Mouse (Mus musculus): ENCODE data around the gene Acsf2. TPM values are rescaled to one million over a fixed set of nuclear protein-coding genes. Genes with fewer than 3 reads are reported as not detected.

Acsf2 gene
- polyA plus RNA-seq, 1 experiment from 2014 or later, result 1.6 TPM

DNA sequence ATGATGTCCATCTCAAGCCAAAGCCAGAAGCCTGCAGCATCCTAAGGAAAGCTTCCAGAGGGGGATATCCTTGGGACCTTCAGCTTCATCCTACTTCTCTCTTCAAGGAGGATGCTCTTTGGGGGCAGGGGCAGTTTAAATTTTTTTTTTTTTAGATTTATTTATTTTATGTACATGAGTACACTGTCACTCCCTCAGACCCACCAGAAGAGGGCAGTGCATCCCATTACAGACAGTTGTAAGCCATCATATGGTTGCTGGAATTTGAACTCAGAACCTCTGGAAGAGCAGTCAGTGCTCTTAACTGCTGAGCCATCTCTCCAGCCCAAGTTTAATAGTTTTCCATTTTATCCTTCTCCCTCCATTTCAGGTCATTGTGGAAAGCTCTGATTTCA lies 19.8 kb upstream of the Acsf2 start:
- H3K27me3 ChIP-seq (replicated peaks), result no peaks in the 10 kb centered on the region
- H3K4me1 ChIP-seq, result no peaks in the 10 kb centered on the region
- H3K4me2 ChIP-seq, result no peak overlapping the region
- no peak for ATAC-seq (replicated peaks)
- H3K9ac ChIP-seq, result no peak overlapping the region
- no peak overlapping the region for H3K27ac ChIP-seq
- no peak overlapping the region for H3K4me3 ChIP-seq
- H3K9me3 ChIP-seq, result no peaks in the 10 kb centered on the region
- H3K36me3 ChIP-seq (replicated peaks), result no peaks in the 10 kb centered on the region

DNA sequence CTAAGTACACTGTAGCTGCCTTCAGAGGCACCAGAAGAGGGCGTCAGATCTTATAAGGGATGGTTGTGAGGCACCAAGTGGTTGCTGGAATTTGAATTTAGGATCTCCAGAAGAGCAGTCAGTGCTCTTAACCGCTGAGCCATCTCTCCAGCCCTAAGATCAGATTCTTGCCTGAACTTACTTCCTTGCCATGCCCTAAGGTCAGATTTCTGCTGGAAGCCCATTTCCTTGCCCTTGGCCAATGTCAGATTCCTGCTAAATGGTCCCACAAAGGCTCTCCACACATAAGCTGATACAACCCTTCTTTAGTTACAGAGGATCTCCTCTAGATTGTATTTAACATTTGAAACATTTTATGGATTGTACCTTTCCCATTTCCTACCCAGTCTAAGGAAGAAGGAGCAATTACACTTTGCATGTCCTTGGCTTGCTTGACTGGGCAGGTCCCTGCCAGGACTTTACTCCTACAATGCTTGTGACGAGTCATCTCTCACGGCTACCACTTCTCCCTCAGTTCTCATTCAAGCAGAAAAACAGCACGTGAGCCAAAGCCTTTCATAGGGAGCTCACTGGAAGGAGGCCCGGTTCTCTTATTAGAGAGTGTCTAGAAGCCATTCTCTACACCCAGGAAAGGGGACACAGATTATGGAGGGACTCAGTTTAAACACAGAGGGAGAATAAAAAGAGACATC lies 19.2 kb upstream of the Acsf2 start:
- no peak overlapping the region for H3K4me2 ChIP-seq
- no peak overlapping the region for H3K4me3 ChIP-seq
- no peak overlapping the region for H3K27ac ChIP-seq
- no peak overlapping the region for H3K9ac ChIP-seq
- no peaks in the 10 kb centered on the region for H3K36me3 ChIP-seq (replicated peaks)
- H3K4me1 ChIP-seq, result no peaks in the 10 kb centered on the region
- WGBS, result 54% methylated on average over 6 of the region's 6 CpGs
- H3K9me3 ChIP-seq, result no peaks in the 10 kb centered on the region
- ATAC-seq (replicated peaks), result no peak
- H3K27me3 ChIP-seq (replicated peaks), result no peaks in the 10 kb centered on the region

DNA sequence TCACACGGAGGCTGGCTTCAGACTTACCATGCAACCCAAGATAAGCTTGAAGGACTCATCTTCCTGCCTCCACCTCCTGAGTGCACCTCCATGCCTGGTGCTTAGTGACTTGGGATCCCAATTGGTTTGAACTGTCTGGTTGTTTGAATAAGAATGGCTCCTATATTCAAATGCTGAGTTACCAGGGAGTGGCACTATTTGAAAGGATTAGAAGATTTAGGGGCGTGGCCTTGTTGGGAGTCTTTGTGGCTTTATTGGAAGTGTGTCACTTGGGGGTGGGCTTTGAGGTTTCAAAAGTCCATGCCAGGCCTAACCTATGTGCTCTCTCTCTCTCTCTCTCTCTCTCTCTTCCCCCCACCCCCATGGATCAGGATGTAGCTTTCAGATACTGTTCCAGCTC lies 16.0 kb upstream of the Acsf2 start:
- H3K9me3 ChIP-seq, result no peaks in the 10 kb centered on the region
- no peak overlapping the region for H3K4me2 ChIP-seq
- no peak overlapping the region for H3K4me3 ChIP-seq
- ATAC-seq (replicated peaks), result no peak
- no peak overlapping the region for H3K9ac ChIP-seq
- H3K27me3 ChIP-seq (replicated peaks), result no peaks in the 10 kb centered on the region; the same call in 1 of the 2 replicates
- no peaks in the 10 kb centered on the region for H3K36me3 ChIP-seq (replicated peaks)
- H3K4me1 ChIP-seq, result no peaks in the 10 kb centered on the region
- WGBS, result 100% methylated on average over 2 of the region's 2 CpGs
- H3K27ac ChIP-seq, result no peak overlapping the region

DNA sequence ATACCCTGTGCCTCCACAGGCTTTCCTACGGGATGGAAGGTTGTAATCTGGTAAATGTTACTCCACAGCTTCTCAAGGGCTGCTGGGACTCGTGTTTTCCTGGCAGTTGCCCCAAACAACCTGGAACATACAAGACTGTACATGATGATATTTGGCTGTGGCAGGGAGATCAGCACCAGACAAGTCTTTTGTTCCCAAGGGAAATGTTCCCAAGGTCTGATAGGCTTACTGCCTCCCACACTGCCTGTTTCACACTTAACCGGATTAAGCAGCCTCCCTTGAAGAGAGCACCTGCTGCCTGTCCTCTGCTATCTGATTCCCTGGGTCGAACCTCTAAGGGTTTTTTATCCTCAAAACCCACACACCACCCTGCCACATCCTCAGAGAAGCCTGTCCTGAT lies 13.8 kb upstream of the Acsf2 start:
- no peaks in the 10 kb centered on the region for H3K36me3 ChIP-seq (replicated peaks)

DNA sequence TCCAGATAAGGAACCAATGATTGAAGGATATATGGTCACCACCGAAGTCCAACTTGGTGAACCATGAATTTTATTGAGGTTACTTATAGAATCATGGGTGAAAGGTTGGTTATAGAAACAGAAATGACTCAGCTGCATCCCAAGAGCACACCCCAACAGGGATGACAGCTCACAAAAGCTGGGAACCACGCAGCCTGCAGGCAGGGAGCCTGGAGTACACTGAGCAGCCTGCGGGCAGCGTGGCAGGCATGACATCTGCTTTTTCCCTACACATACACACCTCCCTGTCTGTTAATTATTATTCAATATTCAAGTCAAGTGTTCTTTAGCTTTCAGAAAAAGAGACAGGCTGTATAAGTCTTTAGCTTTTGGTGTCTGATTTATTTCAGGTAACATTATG lies 12.9 kb upstream of the Acsf2 start:
- no peak overlapping the region for H3K9ac ChIP-seq
- H3K4me2 ChIP-seq, result no peak overlapping the region
- H3K36me3 ChIP-seq (replicated peaks), result no peaks in the 10 kb centered on the region
- H3K4me1 ChIP-seq, result no peaks in the 10 kb centered on the region
- ATAC-seq (replicated peaks), result no peak
- WGBS, result 67% methylated on average over 4 of the region's 4 CpGs
- no peaks in the 10 kb centered on the region for H3K9me3 ChIP-seq
- H3K27me3 ChIP-seq (replicated peaks), result no peaks in the 10 kb centered on the region; the same call in 1 of the 2 replicates
- H3K27ac ChIP-seq, result no peak overlapping the region
- H3K4me3 ChIP-seq, result no peak overlapping the region

More for the DNA sequence above, 13.8 kb upstream of the Acsf2 start:
- Histone ChIP-seq H3K4me3 (no peak overlapping the region), H3K4me2 (no peak overlapping the region), H3K27ac (no peak overlapping the region), H3K9me3 (no peaks in the 10 kb centered on the region), H3K27me3 (replicated peaks) (no peaks in the 10 kb centered on the region; the same call in 1 of the 2 replicates), H3K9ac (no peak overlapping the region), H3K4me1 (no peaks in the 10 kb centered on the region)
- WGBS, result 15% methylated on average over 4 of the region's 4 CpGs
- ATAC-seq (replicated peaks), result no peak

DNA sequence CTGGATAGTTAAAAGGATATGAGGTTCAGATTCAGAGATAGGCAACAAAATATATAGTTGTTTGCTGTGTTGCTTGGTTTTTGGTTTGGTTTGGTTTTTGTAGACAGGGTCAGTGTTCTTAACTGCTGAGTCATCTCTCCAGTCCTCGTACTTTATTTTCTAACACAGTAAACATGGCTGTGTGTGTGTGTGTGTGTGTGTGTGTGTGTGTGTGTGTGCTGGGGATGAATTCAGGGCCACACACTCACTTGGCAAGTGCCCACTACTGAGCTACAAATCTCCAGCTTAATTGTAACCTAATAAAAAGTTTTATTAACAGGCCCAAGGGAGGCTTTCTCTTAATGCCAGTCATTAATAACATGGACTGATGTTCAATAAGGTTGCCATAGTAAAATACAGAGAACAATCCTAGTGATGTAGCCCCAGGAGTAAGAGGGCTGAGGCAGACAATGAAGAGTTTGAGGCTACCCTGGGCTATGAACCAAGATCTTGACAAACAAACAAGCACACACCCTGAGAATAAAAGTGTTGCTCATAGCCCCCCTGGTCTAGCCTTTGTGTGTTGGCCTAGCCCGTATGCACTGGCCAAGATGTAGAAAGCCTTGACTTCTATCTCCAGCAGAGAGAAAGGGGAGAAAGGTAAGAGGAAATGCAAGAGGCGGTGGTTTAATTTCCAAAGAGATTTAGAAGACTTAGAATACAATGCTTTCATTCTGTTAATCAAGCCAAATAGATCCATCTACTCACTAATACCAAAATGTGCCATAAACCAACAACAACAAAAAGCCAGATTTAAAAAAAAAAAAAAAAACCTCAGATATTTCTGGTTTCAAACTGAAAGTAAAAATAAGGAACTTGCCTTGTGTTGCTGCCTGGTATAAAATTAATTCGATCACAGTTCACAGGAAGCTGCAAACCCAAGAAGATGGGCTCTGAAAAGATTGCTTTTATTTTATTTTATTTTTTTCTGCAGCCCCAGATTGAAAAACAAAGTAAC lies 9.4 kb upstream of the Acsf2 start:
- Histone ChIP-seq H3K36me3 (replicated peaks) (no peaks in the 10 kb centered on the region), H3K9ac (no peak overlapping the region), H3K4me3 (no peak overlapping the region), H3K27me3 (replicated peaks) (no peaks in the 10 kb centered on the region; the same call in 1 of the 2 replicates), H3K27ac (no peak overlapping the region), H3K4me2 (no peak overlapping the region), H3K9me3 (no peaks in the 10 kb centered on the region), H3K4me1 (no peaks in the 10 kb centered on the region)
- 75% methylated on average over 4 of the region's 4 CpGs for WGBS
- ATAC-seq (replicated peaks), result no peak

DNA sequence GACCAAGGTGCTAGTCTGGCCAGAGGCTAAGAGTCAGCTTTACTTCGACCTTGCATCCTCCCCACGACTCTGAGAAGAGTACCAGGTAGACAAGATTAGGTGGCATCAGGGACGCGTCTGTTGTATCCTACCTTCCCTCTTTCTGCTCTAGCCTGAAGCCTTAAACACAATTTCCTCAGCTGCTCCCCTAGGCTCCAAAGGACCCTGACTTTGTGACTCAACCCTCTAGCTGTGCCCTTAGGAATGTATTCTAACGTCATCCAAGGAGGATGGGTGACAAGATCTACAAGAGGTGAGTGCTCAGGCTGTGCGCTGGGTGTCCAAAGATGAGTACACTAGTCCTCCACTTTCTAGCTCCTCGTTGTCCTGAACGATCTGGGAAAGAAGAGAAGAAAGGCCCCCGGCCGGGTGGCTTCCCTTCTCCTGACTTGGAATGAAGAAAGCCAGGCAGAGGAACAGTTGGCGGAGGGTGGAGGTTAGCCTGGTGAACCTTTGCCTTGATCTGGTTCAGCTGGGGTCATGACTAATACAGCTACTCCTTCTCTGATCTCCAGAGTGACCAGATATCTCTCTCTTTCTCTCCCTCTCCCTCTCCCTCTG lies 785 bp upstream of the Acsf2 start:
- Histone ChIP-seq H3K27ac (no peak overlapping the region), H3K4me1 (peaks cover 10% of the 10 kb centered on the region), H3K4me2 (peak overlapping the region; percentile 77; the same call in 1 of the 2 replicates), H3K9me3 (no peaks in the 10 kb centered on the region), H3K27me3 (replicated peaks) (peaks cover 11% of the 10 kb centered on the region; the same call in 1 of the 2 replicates), H3K9ac (no peak overlapping the region), H3K4me3 (no peak overlapping the region), H3K36me3 (replicated peaks) (no peaks in the 10 kb centered on the region)
- 69% methylated on average over 11 of the region's 11 CpGs for WGBS
- ATAC-seq (replicated peaks), result no peak

DNA sequence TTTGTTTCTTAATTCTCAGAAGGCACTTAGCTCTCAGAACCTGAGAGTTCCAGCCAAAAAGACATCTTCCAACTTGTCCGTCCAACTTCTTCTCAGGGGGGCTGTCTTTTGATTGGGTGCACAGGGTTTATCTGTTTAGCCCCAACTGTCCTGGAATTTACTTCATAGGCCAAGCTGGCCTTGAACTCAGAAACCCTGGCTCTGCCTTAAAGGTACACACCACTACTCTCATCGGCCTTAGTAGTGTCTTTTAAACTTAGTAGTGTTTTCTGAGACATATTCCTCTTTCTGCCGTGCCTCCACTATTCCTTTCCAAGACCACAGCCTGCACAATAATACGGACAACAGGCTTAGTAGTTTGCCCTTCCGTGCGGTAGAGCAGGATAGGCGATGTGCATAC lies 1.2 kb downstream of the Acsf2 start:
- Histone ChIP-seq H3K36me3 (replicated peaks) (no peaks in the 10 kb centered on the region), H3K4me1 (peaks cover 10% of the 10 kb centered on the region), H3K27ac (no peak overlapping the region), H3K9me3 (no peaks in the 10 kb centered on the region), H3K4me2 (no peak overlapping the region), H3K27me3 (replicated peaks) (peaks cover 11% of the 10 kb centered on the region; the same call in 1 of the 2 replicates), H3K4me3 (no peak overlapping the region), H3K9ac (no peak overlapping the region)
- ATAC-seq (replicated peaks), result no peak
- 92% methylated on average over 7 of the region's 7 CpGs for WGBS

DNA sequence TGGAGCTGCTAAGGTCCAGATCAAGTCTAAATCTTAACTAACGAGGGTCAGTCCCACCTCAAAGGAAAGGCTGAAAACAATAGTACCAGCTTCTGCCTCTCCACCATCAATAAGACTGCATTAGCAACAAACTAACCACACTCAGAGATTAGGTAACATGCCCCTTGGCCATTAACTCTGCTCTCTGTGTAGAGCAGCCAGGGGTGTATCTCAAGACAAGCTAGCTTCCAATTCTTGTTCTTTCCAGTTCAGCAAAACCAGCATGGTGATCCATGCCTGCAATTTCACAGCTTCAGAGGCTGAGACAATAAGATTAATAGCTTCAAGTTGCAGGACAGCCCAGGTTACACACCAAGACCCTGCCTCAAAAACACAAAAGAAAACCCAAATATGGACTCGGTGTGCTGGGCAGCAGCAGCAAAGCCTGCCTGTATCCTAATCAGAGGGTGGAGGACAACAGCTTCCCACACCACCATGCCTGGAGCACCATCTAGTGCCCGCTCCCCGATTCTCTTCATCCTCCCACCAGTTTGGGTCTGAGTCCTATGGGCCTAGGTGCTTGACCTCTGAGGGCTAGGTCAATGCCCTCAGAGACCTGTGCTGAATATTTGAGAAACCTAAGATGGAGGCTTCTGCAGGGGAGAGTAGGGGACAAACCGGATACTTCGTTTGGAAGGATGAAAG lies 3.1 kb downstream of the Acsf2 start:
- peaks cover 11% of the 10 kb centered on the region; the same call in 1 of the 2 replicates for H3K27me3 ChIP-seq (replicated peaks)
- H3K4me1 ChIP-seq, result peaks cover 10% of the 10 kb centered on the region
- H3K9me3 ChIP-seq, result no peaks in the 10 kb centered on the region
- no peaks in the 10 kb centered on the region for H3K36me3 ChIP-seq (replicated peaks)
- 78% methylated on average over 6 of the region's 6 CpGs for WGBS
- H3K4me3 ChIP-seq, result no peak overlapping the region
- no peak for ATAC-seq (replicated peaks)
- no peak overlapping the region for H3K27ac ChIP-seq
- no peak overlapping the region for H3K9ac ChIP-seq
- no peak overlapping the region for H3K4me2 ChIP-seq

DNA sequence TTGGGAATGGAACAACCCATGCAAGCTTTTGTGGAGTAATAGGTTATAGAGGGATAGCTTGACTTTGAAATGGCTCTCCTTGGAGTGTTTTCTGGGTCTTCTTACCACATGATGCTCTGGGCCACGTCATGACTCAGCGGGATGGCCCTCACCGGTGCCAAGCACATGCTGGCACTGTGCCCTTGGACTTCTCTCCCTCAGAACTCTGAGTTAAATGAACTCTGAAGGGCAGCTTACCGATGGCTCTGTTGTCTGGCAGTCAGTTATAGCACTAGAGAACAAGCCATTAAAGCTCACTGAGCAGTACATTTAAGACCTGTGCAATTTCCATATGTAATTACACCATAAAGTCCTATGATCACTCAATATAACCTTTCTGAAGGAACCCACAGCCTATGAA lies 4.4 kb downstream of the Acsf2 start:
- H3K4me1 ChIP-seq, result peaks cover 10% of the 10 kb centered on the region
- H3K36me3 ChIP-seq (replicated peaks), result no peaks in the 10 kb centered on the region
- H3K27me3 ChIP-seq (replicated peaks), result peaks cover 11% of the 10 kb centered on the region; the same call in 1 of the 2 replicates
- H3K27ac ChIP-seq, result no peak overlapping the region
- H3K4me3 ChIP-seq, result no peak overlapping the region
- H3K4me2 ChIP-seq, result no peak overlapping the region
- no peak for ATAC-seq (replicated peaks)
- no peaks in the 10 kb centered on the region for H3K9me3 ChIP-seq
- no peak overlapping the region for H3K9ac ChIP-seq
- 82% methylated on average over 4 of the region's 4 CpGs for WGBS

DNA sequence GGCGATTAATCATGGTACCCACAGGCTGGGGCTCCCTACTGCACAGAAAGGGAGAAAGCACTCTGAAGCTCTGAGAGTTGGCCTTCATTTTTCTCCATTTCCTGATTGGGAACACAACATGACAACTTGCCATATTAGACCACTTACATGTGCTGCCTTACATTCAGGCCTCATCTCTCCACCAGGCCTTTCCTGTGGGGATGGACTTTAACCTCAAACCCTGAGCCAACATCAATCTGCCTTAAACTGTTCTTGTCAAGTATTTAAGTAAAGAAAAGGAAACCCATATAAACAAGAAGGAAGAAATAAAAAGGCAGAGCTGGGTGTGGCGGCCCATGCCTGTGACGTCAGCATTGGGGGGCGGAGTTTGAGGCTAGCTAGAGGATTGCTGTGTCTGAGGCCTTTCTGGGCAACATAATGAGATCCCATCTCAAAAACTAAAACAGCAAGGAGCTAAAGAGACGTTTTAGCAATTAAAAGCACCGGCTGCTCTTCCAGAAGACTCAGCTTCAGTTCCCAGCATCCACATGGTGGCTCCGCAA lies 5.3 kb downstream of the Acsf2 start:
- H3K36me3 ChIP-seq (replicated peaks), result no peaks in the 10 kb centered on the region
- H3K4me1 ChIP-seq, result peaks cover 2% of the 10 kb centered on the region; the same call in 1 of the 2 replicates
- no peaks in the 10 kb centered on the region for H3K9me3 ChIP-seq
- no peak overlapping the region for H3K4me2 ChIP-seq
- ATAC-seq (replicated peaks), result no peak
- no peak overlapping the region for H3K4me3 ChIP-seq
- peaks cover 8% of the 10 kb centered on the region; the same call in 1 of the 2 replicates for H3K27me3 ChIP-seq (replicated peaks)
- 68% methylated on average over 7 of the region's 7 CpGs for WGBS
- no peak overlapping the region for H3K27ac ChIP-seq
- no peak overlapping the region for H3K9ac ChIP-seq
